Mouse (Mus musculus) E14TG2a.4 (cell line): ENCODE data around the gene Gm45808.
A peak's percentile ranks its signal among the peaks of the same experiment; 100 is the strongest.
"Not testable (repeated sequence)": the region's sequence is repeated elsewhere in the genome, so short reads cannot be mapped to it uniquely, and the experiment has no call there.

Experiments used
- H3K27me3 ChIP-seq: 2 replicates; pipeline ENCODE4 v1.6.1; 2014; ENCODE audit warnings: low read length, control low read depth; ENCODE audit not compliant: insufficient read depth
- H3K36me3 ChIP-seq: 2 replicates; pipeline ENCODE4 v1.6.1; 2014; ENCODE audit warnings: low read length, control low read depth; ENCODE audit not compliant: insufficient read depth
- H3K4me1 ChIP-seq: replicated peaks from 2 replicates; pipeline ENCODE4 v1.6.1; 2014; ENCODE audit warnings: low read depth, low read length, control low read depth
- H3K4me3 ChIP-seq: replicated peaks from 2 replicates; pipeline ENCODE4 v1.5.1; 2014; ENCODE audit warnings: mild to moderate bottlenecking, low read length
- H3K9me3 ChIP-seq: 2 replicates; pipeline ENCODE4 v1.6.1; 2014; ENCODE audit warnings: low read length, control low read depth
- CTCF ChIP-seq: conservative IDR thresholded peaks from 2 replicates; pipeline ENCODE4 v1.5.1; 2014; ENCODE audit warnings: low read length
- NANOG ChIP-seq: IDR thresholded peaks from 2 replicates; pipeline ENCODE4 v1.6.1; 2014; ENCODE audit warnings: borderline replicate concordance, low read length, mixed read lengths
- POU5F1 ChIP-seq: IDR thresholded peaks from 2 replicates; pipeline ENCODE4 v1.6.1; 2014; ENCODE audit warnings: low read length, borderline replicate concordance

The Gm45808 gene

DNA sequence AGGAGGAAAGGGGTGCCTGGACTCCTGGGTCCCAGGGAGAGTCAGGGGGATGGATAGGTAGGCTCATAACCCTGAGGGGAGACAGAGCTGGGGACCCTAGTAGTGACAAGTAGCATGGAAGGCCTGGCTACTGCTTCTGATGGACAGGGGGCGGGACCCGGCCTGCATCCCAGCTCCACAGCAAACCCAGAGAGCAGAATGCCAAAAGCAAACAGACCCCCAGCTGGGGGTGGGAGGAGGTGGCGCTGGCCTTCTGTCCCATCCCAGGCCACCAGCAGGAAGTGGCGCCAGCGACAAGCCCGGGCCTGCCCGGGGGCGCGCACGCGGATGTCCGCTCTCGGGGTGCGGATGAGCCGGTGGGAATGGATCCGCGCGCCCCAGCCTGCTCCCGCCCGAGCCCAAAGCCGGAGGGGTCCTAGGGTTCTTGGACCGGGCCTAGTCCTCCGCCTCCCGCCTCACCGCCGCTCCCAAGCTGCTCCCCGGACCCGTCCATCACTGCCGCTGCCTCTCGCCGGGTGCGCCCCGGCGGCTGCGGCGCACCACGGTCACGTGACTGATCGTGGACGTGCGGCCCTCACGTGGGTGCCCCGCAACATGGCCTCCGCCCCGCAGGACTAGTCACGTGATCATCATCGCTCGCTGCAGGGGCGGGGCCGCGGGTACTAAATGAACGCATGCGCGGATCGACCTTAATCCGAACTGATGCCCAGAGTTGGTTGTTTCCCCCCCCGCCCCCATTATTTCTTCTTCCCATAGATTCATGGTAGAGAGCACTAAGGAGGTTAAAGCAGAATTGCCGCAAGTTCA is 20.1 kb downstream of the Gm45808 start, which contains the start of gene Bax:
Gene Bax, minus strand, starts transcription at position 616 of the 807 bp plus-strand sequence.
- Histone ChIP-seq H3K9me3 (no peaks in the 10 kb centered on the region), H3K4me1 (peaks cover 60% of the 10 kb centered on the region), H3K36me3 (peaks cover 46% of the 10 kb centered on the region), H3K4me3 (peak within 1 kb of the TSS; percentile 99), H3K27me3 (no peaks in the 10 kb centered on the region)
- TF ChIP-seq CTCF: no peak
- no peak for TF ChIP-seq POU5F1
- TF ChIP-seq NANOG: no peak

- H3K36me3 ChIP-seq: peaks cover 49% of the 10 kb centered on the region
- H3K9me3 ChIP-seq: no peaks in the 10 kb centered on the region
- peaks cover 60% of the 10 kb centered on the region for H3K4me1 ChIP-seq
- TF ChIP-seq POU5F1 (no peak), CTCF (no peak), NANOG (no peak)
- H3K27me3 ChIP-seq: no peaks in the 10 kb centered on the region
- H3K4me3 ChIP-seq: peak overlapping the region; percentile 99
Measured at GRCm38 (mm10) chr7:45465549-45465948, 21.1 kb downstream of the Gm45808 start.

DNA sequence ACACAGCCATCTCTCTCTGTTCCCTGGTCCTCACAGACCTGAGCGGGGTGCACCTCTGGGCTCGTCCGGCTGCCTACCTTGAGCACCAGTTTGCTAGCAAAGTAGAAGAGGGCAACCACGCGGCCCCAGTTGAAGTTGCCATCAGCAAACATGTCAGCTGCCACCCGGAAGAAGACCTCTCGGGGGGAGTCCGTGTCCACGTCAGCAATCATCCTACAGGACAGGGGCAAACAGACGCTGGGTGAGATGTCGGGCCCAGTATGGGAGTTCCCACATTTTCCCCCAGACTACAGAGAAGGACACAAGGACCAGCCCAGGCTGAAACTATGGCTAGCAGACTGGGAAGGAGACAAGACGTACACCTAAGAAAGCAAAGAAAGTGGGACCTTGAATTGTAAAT is 21.5 kb downstream of the Gm45808 start:
- H3K36me3 ChIP-seq: peaks cover 53% of the 10 kb centered on the region
- no peaks in the 10 kb centered on the region for H3K9me3 ChIP-seq
- peaks cover 64% of the 10 kb centered on the region for H3K4me1 ChIP-seq
- no peak for TF ChIP-seq NANOG
- TF ChIP-seq CTCF: no peak
- no peak for TF ChIP-seq POU5F1
- H3K4me3 ChIP-seq: peak overlapping the region; percentile 99
- H3K27me3 ChIP-seq: no peaks in the 10 kb centered on the region

- peak overlapping the region; percentile 99 for H3K4me3 ChIP-seq
- H3K4me1 ChIP-seq: peaks cover 65% of the 10 kb centered on the region
- no peaks in the 10 kb centered on the region for H3K27me3 ChIP-seq
- TF ChIP-seq CTCF (no peak), POU5F1 (no peak), NANOG (no peak)
- peaks cover 56% of the 10 kb centered on the region for H3K36me3 ChIP-seq
- H3K9me3 ChIP-seq: no peaks in the 10 kb centered on the region
Measured at GRCm38 (mm10) chr7:45463987-45464778, 22.4 kb downstream of the Gm45808 start.

DNA sequence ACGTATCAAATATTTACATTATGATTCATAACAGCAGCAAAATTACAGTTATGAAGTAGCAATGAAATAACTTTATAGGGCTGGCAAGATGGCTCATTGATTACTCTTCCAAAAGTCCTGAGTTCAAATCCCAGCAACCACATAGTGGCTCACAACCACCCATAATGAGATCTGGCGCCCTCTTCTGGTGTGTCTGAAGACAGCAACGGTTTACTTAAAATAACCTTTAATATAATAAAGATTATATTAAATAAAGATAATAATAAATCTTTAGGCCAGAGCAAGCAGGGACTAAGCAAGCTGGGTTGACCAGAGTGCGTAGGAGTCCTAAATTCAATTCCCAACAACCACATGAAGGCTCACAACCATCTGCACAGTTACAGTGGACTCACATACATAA is 23.7 kb downstream of the Gm45808 start:
- Histone ChIP-seq H3K36me3 (peaks cover 68% of the 10 kb centered on the region), H3K4me3 (peak overlapping the region; percentile 99), H3K4me1 (peaks cover 62% of the 10 kb centered on the region)
- not testable (repeated sequence) for H3K9me3 ChIP-seq, H3K27me3 ChIP-seq
- TF ChIP-seq CTCF: peak; percentile 47; the same call in 1 of the 2 replicates

- peak overlapping the region; percentile 75 for H3K4me3 ChIP-seq
- no peaks in the 10 kb centered on the region for H3K9me3 ChIP-seq
- no peaks in the 10 kb centered on the region for H3K27me3 ChIP-seq
- H3K36me3 ChIP-seq: peaks cover 74% of the 10 kb centered on the region
- no peak for TF ChIP-seq NANOG
- no peak for TF ChIP-seq POU5F1
- no peak for TF ChIP-seq CTCF
- peaks cover 58% of the 10 kb centered on the region for H3K4me1 ChIP-seq
Measured at GRCm38 (mm10) chr7:45462325-45462724, 24.3 kb downstream of the Gm45808 start.

GRCm38 (mm10) chr7:45461781-45462180 is 24.8 kb downstream of the Gm45808 start:
- TF ChIP-seq CTCF: no peak
- no peak for TF ChIP-seq NANOG
- TF ChIP-seq POU5F1: no peak
- Histone ChIP-seq H3K9me3 (no peaks in the 10 kb centered on the region), H3K4me3 (peak overlapping the region; percentile 75), H3K27me3 (no peaks in the 10 kb centered on the region), H3K36me3 (peaks cover 79% of the 10 kb centered on the region), H3K4me1 (peaks cover 58% of the 10 kb centered on the region)

DNA sequence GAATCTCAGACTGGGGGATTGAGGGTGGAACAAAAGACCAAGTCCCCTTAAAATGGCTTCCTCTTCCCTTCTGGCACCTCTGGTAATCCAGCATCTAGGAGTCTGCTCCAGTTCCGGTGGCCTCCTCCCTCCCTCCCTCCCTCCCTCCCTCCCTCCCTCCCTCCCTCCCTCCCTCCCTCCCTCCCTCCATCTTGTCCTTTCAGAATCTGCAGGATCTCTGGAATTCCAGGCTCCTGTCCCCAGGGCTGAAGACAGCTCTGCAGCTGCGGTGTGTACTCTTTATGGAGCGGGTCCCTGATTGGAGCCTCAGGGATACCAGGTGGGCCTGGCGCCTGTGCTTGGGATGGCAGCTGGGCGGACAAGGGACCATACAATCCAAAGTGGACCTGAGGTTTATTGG is 25.3 kb downstream of the Gm45808 start:
- no peaks in the 10 kb centered on the region for H3K27me3 ChIP-seq
- H3K4me1 ChIP-seq: peaks cover 62% of the 10 kb centered on the region
- TF ChIP-seq CTCF (no peak), NANOG (no peak), POU5F1 (no peak)

DNA sequence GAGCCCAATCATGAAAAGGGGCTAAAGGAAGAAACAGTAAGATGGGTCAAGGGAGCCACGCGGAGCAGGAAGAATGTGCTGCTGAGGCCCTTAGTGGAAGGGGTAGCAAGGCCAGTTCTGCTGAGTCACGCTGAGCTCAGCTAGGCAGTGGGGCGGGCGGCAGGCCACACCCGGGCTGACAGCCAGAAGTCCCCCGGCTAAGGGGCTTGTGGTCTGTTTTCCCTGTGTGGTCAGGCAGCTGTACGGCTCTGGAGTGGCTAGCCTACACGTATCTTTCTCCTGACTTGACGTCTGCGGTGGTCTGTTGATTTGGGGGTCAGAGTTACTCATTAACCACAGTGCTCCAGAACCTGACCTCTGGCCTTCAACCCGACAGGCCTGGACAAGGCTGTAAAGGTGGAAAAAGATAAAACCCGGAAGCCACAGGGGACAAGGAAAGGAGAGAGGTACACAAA is 25.7 kb downstream of the Gm45808 start:
- peak overlapping the region; percentile 76 for H3K4me3 ChIP-seq
- H3K36me3 ChIP-seq: peaks cover 83% of the 10 kb centered on the region
- no peaks in the 10 kb centered on the region for H3K9me3 ChIP-seq
- TF ChIP-seq POU5F1 (no peak), NANOG (no peak), CTCF (no peak)
- H3K27me3 ChIP-seq: no peaks in the 10 kb centered on the region
- peaks cover 67% of the 10 kb centered on the region for H3K4me1 ChIP-seq

More for the DNA sequence above, 25.3 kb downstream of the Gm45808 start:
- H3K9me3 ChIP-seq: no peaks in the 10 kb centered on the region
- H3K36me3 ChIP-seq: peaks cover 82% of the 10 kb centered on the region
- H3K4me3 ChIP-seq: peak overlapping the region; percentile 76
